Mouse (Mus musculus) cerebellum, adult 18-20 months (tissue): ENCODE measurements around the gene Rab21.
A peak's percentile ranks its signal among the peaks of the same experiment; 100 is the strongest.

Source experiments
- DNase-seq, 2 experiments: peaks; one replicate each; pipeline ENCODE4 v3.0.0; 2021

Rab21 gene

GRCm38 (mm10) chr10:115315473-115316171 is at the start of gene Rab21:
TSS of gene Rab21 (minus strand) at chr10:115315594.
- DNase-seq, result peak; percentile 98 to 99

GRCm38 (mm10) chr10:115363151-115363550 is 47.8 kb upstream of the Rab21 start:
- DNase-seq, result no peak

GRCm38 (mm10) chr10:115362623-115362964 is 47.2 kb upstream of the Rab21 start:
- no peak for DNase-seq

- DNase-seq, result peak; percentile 97
Observed at GRCm38 (mm10) chr10:115361840-115362622, 46.6 kb upstream of the Rab21 start, which contains the start of gene Tmem19. TSS of gene Tmem19 (minus strand) at chr10:115362501.

- DNase-seq, result no peak
Observed at GRCm38 (mm10) chr10:115359066-115359465, 43.7 kb upstream of the Rab21 start.

GRCm38 (mm10) chr10:115358216-115358919 is 43.0 kb upstream of the Rab21 start:
- DNase-seq, result no peak

- no peak for DNase-seq
Observed at GRCm38 (mm10) chr10:115356106-115356505, 40.7 kb upstream of the Rab21 start.

- DNase-seq, result no peak
Observed at GRCm38 (mm10) chr10:115355016-115355415, 39.6 kb upstream of the Rab21 start.

- no peak for DNase-seq
Observed at GRCm38 (mm10) chr10:115354553-115354952, 39.2 kb upstream of the Rab21 start.

- DNase-seq, result no peak
Observed at GRCm38 (mm10) chr10:115350810-115351397, 35.5 kb upstream of the Rab21 start.

GRCm38 (mm10) chr10:115349509-115349908 is 34.1 kb upstream of the Rab21 start:
- no peak for DNase-seq

- no peak for DNase-seq
Observed at GRCm38 (mm10) chr10:115349029-115349428, 33.6 kb upstream of the Rab21 start.

- DNase-seq, result no peak
Observed at GRCm38 (mm10) chr10:115348131-115348530, 32.7 kb upstream of the Rab21 start.

- no peak for DNase-seq
Observed at GRCm38 (mm10) chr10:115346444-115346843, 31.1 kb upstream of the Rab21 start.

GRCm38 (mm10) chr10:115342771-115343425 is 27.5 kb upstream of the Rab21 start:
- no peak for DNase-seq

- DNase-seq, result no peak
Observed at GRCm38 (mm10) chr10:115339820-115340328, 24.5 kb upstream of the Rab21 start.

- no peak for DNase-seq
Observed at GRCm38 (mm10) chr10:115336901-115337300, 21.5 kb upstream of the Rab21 start.

GRCm38 (mm10) chr10:115333528-115333927 is 18.1 kb upstream of the Rab21 start:
- no peak for DNase-seq

- DNase-seq, result no peak
Observed at GRCm38 (mm10) chr10:115332997-115333396, 17.6 kb upstream of the Rab21 start.

GRCm38 (mm10) chr10:115332420-115332952 is 17.1 kb upstream of the Rab21 start:
- no peak for DNase-seq

GRCm38 (mm10) chr10:115329010-115329530 is 13.7 kb upstream of the Rab21 start:
- DNase-seq, result no peak

GRCm38 (mm10) chr10:115328514-115328913 is 13.1 kb upstream of the Rab21 start:
- DNase-seq, result no peak
